Mouse (Mus musculus) erythroblast, embryonic 14.5 days (primary cell): ENCODE measurements at regions not wholly inside any gene's neighbourhood (a gene's known extent, or its start where the extent isn't known, plus 50 kb on each side); places are given as distances from the start of the nearest gene placed in this dataset.

Experiments used
- H3K27me3 ChIP-seq: 2 replicates; pipeline ENCODE4 v1.6.1; 2012; ENCODE audit warnings: inconsistent platforms; ENCODE audit not compliant: control insufficient read depth
- H3K36me3 ChIP-seq: 2 replicates; pipeline ENCODE4 v1.6.1; 2012; ENCODE audit warnings: mild to moderate bottlenecking, inconsistent platforms; ENCODE audit not compliant: control insufficient read depth
- H3K4me1 ChIP-seq: 2 replicates; pipeline ENCODE4 v1.6.1; 2012; ENCODE audit warnings: inconsistent platforms; ENCODE audit not compliant: control insufficient read depth
- H3K4me3 ChIP-seq: replicated peaks from 2 replicates; pipeline ENCODE3; 2012; ENCODE audit warnings: moderate library complexity, mild to moderate bottlenecking, inconsistent platforms
- H3K9me3 ChIP-seq: 2 replicates; pipeline ENCODE4 v1.6.1; 2012; ENCODE audit warnings: low read length, inconsistent platforms, mixed read lengths; ENCODE audit not compliant: control insufficient read depth
- GATA1 ChIP-seq: IDR thresholded peaks from 2 replicates; pipeline ENCODE4 v1.6.1; 2012; ENCODE audit warnings: low read length, inconsistent platforms, mixed read lengths
- TAL1 ChIP-seq: IDR thresholded peaks from 3 replicates; pipeline ENCODE4 v1.6.1; 2012; ENCODE audit warnings: low read length, inconsistent platforms, mixed read lengths

DNA sequence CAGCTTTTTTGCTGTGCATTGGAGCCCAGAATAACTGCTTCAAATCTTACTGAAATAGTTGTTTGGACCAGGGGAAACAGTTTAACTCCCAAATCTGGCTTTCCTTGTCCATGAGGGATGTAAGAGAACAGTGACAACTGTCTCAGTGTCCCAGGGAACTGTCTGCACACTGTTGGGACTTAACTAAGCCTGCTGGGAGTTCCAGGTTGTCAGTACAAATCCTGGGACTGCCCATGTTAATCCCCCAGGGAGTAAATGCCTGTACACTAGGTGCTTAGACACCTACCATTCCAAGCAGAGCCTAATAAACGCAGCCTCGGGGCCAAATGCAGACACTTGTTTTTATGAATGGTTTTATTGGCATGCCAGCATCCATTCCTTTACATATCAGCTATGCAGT lies 78.4 kb upstream of the Msx1 start:
- peaks cover 32% of the 10 kb centered on the region for H3K27me3 ChIP-seq
- no peak overlapping the region for H3K4me3 ChIP-seq
- no peaks in the 10 kb centered on the region for H3K36me3 ChIP-seq
- TF ChIP-seq GATA1 (no peak), TAL1 (no peak)
- H3K4me1 ChIP-seq, result no peaks in the 10 kb centered on the region
- H3K9me3 ChIP-seq, result no peaks in the 10 kb centered on the region

DNA sequence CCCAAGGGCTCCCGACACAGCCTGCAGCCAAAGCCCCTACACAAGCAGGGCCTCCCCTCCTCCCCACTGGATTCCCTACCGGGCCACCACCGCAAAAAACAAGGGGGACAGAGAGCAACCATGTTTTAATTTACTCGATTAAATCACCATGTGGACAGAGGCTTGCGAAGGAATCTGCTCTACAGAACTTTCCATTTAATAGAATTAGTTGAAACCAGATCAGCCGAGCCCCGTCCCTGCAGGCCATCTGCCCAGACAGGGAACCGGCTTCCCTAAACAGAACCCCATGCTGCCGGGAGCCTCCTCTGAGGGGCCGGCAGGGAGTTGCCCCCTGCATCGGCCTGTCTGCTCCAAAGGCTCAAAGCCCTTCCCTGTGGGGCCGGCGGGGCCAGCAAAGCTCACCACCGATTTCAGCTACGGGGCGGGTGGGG lies 77.5 kb upstream of the Msx1 start:
- H3K4me1 ChIP-seq, result no peaks in the 10 kb centered on the region
- no peaks in the 10 kb centered on the region for H3K9me3 ChIP-seq
- TF ChIP-seq TAL1 (no peak), GATA1 (no peak)
- peaks cover 34% of the 10 kb centered on the region for H3K27me3 ChIP-seq
- H3K36me3 ChIP-seq, result no peaks in the 10 kb centered on the region
- H3K4me3 ChIP-seq, result no peak overlapping the region

DNA sequence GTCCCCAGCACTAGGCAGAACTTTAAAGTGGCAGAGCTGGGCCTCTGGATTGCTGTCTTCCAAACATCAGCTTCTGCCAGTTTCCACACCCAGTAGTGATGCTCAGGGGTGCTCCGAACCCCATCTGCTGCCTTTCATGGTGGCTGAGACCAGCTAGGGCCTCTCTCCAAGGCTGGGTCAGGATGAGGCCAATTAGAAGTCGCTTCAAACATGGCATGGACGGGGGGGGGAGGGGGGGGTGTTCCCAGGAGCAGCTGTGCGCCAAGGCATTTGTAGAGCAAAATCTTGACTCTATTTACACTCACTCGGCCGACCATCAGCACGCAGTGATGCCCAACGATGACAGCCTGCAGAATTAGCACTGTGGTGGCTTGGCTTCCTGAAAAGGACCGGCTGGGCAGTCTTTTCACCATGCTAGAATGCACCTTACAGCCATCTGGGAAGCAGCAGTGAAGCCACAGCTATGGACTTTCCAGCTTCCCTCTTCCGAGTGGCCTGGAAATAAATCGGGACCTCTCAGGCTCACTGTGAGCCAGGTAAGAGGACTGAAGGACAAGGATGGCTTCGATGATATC lies 73.7 kb upstream of the Msx1 start:
- Histone ChIP-seq H3K27me3 (peaks cover 69% of the 10 kb centered on the region), H3K4me3 (no peak overlapping the region), H3K4me1 (no peaks in the 10 kb centered on the region)

GRCm38 (mm10) chr5:37897501-37897900 lies 73.1 kb upstream of the Msx1 start:
- TF ChIP-seq TAL1 (no peak), GATA1 (no peak)
- Histone ChIP-seq H3K27me3 (peaks cover 69% of the 10 kb centered on the region), H3K4me1 (no peaks in the 10 kb centered on the region)

More for the DNA sequence above, 73.7 kb upstream of the Msx1 start:
- no peak for TF ChIP-seq TAL1
- no peak for TF ChIP-seq GATA1
- no peaks in the 10 kb centered on the region for H3K36me3 ChIP-seq
- no peaks in the 10 kb centered on the region for H3K9me3 ChIP-seq

GRCm38 (mm10) chr5:37895441-37896336 lies 71.3 kb upstream of the Msx1 start:
- Histone ChIP-seq H3K4me1 (no peaks in the 10 kb centered on the region), H3K9me3 (no peaks in the 10 kb centered on the region), H3K4me3 (no peak overlapping the region), H3K27me3 (peaks cover 68% of the 10 kb centered on the region), H3K36me3 (no peaks in the 10 kb centered on the region)
- TF ChIP-seq TAL1, result no peak
- TF ChIP-seq GATA1, result no peak

More at GRCm38 (mm10) chr5:37897501-37897900, 73.1 kb upstream of the Msx1 start:
- Histone ChIP-seq H3K9me3 (no peaks in the 10 kb centered on the region), H3K36me3 (no peaks in the 10 kb centered on the region), H3K4me3 (no peak overlapping the region)

DNA sequence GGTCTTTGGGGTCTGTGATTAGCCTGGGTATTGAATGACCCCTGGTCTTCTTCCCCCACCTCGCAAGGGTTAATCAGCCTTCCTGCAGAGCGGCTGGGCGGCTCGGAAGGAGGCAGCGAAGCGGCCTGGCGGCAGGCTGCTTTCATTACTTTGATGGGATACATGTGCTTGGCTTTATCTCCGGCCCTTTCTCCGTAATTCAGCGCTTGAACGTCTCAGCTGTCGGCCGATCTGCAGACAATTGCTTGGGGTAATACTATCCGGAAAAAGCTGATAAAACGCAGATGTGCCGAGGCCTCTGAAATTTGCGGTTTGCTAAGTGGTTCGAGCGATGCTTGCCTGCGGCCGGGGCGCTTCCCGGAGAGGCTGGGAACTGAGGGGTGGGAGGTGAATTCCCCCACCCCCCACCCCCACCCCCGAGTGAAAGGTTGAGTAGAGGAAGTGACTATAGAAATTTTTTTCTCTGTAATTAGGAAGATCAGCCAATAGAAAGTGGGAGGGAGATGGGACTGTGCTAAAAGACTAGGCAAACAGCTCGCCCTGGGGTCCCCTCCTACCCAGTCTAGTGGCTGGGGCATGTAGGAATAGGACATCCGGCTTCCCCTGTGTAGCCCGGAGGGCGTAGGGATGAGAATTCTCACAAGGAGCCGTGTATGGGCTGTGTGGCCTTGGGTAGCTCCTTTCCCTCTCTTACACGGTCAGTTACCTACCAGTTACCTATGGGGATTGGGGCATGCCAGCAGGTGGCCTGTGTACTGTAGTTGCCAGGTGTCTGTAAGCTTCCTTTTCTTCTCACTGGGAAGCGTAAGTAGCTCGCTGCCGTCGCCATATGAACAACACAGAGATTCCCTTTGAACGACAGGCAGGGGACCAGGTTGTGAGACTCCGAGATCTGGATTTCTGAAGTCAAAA lies 69.5 kb upstream of the Msx1 start:
- TF ChIP-seq TAL1 (no peak), GATA1 (no peak)
- Histone ChIP-seq H3K9me3 (no peaks in the 10 kb centered on the region), H3K27me3 (peaks cover 61% of the 10 kb centered on the region), H3K36me3 (no peaks in the 10 kb centered on the region), H3K4me3 (no peak overlapping the region), H3K4me1 (no peaks in the 10 kb centered on the region)

GRCm38 (mm10) chr5:37890641-37891040 lies 66.3 kb upstream of the Msx1 start:
- H3K4me1 ChIP-seq, result no peaks in the 10 kb centered on the region
- H3K27me3 ChIP-seq, result peaks cover 47% of the 10 kb centered on the region
- H3K36me3 ChIP-seq, result no peaks in the 10 kb centered on the region
- TF ChIP-seq TAL1 (no peak), GATA1 (no peak)
- H3K4me3 ChIP-seq, result no peak overlapping the region
- no peaks in the 10 kb centered on the region for H3K9me3 ChIP-seq

DNA sequence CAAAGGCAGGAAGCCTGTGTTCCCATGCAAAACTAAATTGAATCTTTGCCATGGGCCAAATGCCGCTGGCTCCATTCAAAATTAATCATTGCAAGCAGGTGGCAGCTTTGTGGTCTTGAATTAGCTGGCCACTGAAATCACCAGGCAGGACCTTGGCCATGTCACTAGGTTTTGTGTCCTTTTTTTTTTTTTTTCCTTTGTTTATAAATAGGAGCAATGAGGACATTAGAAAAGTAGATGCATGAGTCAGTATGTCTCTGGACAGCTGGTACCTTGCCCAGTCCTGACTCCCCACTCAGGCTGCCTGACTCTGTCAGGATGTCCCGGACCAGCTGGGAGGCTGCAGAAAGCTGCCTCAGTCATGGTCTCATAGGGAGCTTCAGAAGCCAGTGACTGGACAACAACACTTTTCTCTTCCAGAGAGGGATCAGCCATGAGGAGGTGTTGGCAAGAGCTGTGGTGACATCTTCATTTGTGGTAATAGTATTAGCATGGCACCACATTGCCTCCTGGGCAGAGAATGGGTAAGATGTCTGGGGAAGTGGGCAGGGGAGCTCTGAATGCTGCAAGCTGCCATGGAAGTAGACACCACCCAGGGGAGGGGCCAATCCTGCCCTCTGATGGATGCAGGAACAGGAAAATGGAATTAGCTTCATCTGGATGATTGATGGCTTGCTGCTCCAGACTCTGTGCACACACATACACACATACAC lies 55.4 kb upstream of the Msx1 start:
- Histone ChIP-seq H3K27me3 (no peaks in the 10 kb centered on the region), H3K4me1 (no peaks in the 10 kb centered on the region), H3K4me3 (no peak overlapping the region), H3K36me3 (no peaks in the 10 kb centered on the region), H3K9me3 (no peaks in the 10 kb centered on the region)
- TF ChIP-seq GATA1, result no peak
- no peak for TF ChIP-seq TAL1
